Mouse (Mus musculus): ENCODE measurements around the gene Pofut1.

- TF ChIP-seq CTCF (IDR thresholded peaks at IDR 0.05; ENCODE audit: borderline replicate concordance, insufficient read depth, low read length): no peak
- no peak for TF ChIP-seq POLR2A (IDR thresholded peaks at IDR 0.05; ENCODE audit: low read depth, low read length)
These were observed 67.8 kb downstream of the Pofut1 start for GRCm38 (mm10) chr2:153309106-153309505.
